Mouse (Mus musculus) ES-E14 (cell line): Measurements from ENCODE around the gene Gnrhr.

Source experiments
- HCFC1 ChIP-seq: IDR thresholded peaks from 2 replicates; pipeline ENCODE4 v1.6.1; 2012; ENCODE audit warnings: low read length, inconsistent platforms, borderline replicate concordance; ENCODE audit not compliant: insufficient read depth
- MAFK ChIP-seq: IDR thresholded peaks from 2 replicates; pipeline ENCODE4 v1.6.1; 2014; ENCODE audit warnings: mild to moderate bottlenecking, low read depth, low read length, inconsistent platforms; ENCODE audit not compliant: insufficient read depth
- ZNF384 ChIP-seq: IDR thresholded peaks from 2 replicates; pipeline ENCODE4 v1.6.1; 2012; ENCODE audit warnings: low read depth, low read length, inconsistent platforms

DNA sequence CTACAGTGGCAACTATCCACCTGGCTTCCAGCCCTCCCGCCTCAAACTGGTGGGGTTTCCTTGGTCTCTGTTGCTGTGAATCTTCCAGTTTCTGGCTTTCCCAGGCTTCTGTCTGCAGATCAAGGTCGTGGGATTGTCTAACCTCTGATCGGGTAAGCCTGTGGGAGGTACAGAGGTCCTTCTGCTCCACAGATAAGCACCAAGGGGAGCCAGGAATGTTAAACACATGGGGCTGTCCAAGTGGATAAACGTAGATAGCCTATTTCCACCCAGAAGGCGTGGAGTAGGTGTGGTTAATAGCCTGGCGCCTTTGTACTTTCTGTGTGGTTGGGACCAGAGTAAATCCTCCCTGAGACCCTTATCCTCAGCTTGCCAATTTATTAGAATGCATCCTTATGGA is 10.3 kb downstream of the Gnrhr start:
- TF ChIP-seq MAFK (no peak), ZNF384 (no peak), HCFC1 (no peak)
